Mouse (Mus musculus) brain, adult 2 months (tissue): ENCODE results near the gene Rcc2.

Experiments
- DNase-seq: peaks from one replicate; pipeline ENCODE4 v3.0.0; 2011; ENCODE audit warnings: low read depth, low spot score

The Rcc2 gene

GRCm38 (mm10) chr4:140684881-140685303 is 15.4 kb upstream of the Rcc2 start:
- no peak for DNase-seq

GRCm38 (mm10) chr4:140688044-140688825 is 12.1 kb upstream of the Rcc2 start:
- no peak for DNase-seq

GRCm38 (mm10) chr4:140688826-140689425 is 11.4 kb upstream of the Rcc2 start:
- DNase-seq: no peak

- no peak for DNase-seq
Measured at GRCm38 (mm10) chr4:140689873-140690655, 10.3 kb upstream of the Rcc2 start.

GRCm38 (mm10) chr4:140691481-140691880 is 8.9 kb upstream of the Rcc2 start:
- DNase-seq: no peak

GRCm38 (mm10) chr4:140693513-140693912 is 6.8 kb upstream of the Rcc2 start:
- DNase-seq: no peak

GRCm38 (mm10) chr4:140694551-140695060 is 5.7 kb upstream of the Rcc2 start:
- DNase-seq: no peak

GRCm38 (mm10) chr4:140695146-140695545 is 5.2 kb upstream of the Rcc2 start:
- no peak for DNase-seq

- DNase-seq: no peak
Measured at GRCm38 (mm10) chr4:140695675-140696585, 4.4 kb upstream of the Rcc2 start.

GRCm38 (mm10) chr4:140699441-140700127 is 757 bp upstream of the Rcc2 start:
- DNase-seq: peak; percentile 95

GRCm38 (mm10) chr4:140701049-140701715 is 841 bp downstream of the Rcc2 start:
- peak; percentile 90 for DNase-seq

GRCm38 (mm10) chr4:140701716-140702561 is 1.6 kb downstream of the Rcc2 start:
- DNase-seq: peak; percentile 61

- peak; percentile 80 for DNase-seq
Measured at GRCm38 (mm10) chr4:140702611-140703327, 2.4 kb downstream of the Rcc2 start.

GRCm38 (mm10) chr4:140703636-140704035 is 3.3 kb downstream of the Rcc2 start:
- no peak for DNase-seq

GRCm38 (mm10) chr4:140704166-140704565 is 3.8 kb downstream of the Rcc2 start:
- DNase-seq: no peak

- no peak for DNase-seq
Measured at GRCm38 (mm10) chr4:140707615-140708014, 7.3 kb downstream of the Rcc2 start.

- DNase-seq: no peak
Measured at GRCm38 (mm10) chr4:140708297-140708927, 8.1 kb downstream of the Rcc2 start.

GRCm38 (mm10) chr4:140709111-140709510 is 8.8 kb downstream of the Rcc2 start:
- DNase-seq: no peak
